Mouse (Mus musculus) adrenal gland, postnatal 36 days (tissue): Measurements from ENCODE around the gene Heca. TPM values are rescaled to one million over a fixed set of nuclear protein-coding genes. Genes with fewer than 3 reads are reported as not detected.
"Not testable (repeated sequence)": the region's sequence is repeated elsewhere in the genome, so short reads cannot be mapped to it uniquely, and the experiment has no call there.

Experiments used
- DNase-seq, 2 experiments: peaks; one replicate each; pipeline ENCODE4 v3.0.0; 2021; ENCODE audit warnings: mixed read lengths in 1 of 2
- total RNA-seq, 2 experiments: library from RNA; stranded (reverse); gene quantifications; 2 replicates each; pipeline ENCODE4 v1.2.3; 2021

Gene Heca
- total RNA-seq, 2 experiments from 2014 or later: 25.8 to 40.6 TPM

DNA sequence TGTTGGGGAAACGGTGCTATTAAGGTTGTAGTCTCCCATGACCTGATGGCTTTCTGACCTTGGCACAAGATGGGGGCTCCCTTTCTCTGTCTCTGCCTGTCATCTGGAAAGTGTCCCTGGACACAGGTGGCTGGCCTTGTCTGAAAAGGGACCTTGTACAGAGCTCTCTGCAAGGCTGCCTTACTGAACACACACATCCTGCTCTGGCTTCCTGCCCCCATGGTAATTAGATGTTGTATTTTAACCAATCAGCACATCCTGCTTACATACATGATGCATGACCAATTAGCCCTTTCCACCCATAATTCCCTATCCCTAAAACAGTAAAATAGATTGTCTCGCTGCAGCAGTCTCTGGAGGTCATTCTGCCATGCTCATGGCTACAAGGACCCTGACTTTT is 67.1 kb downstream of the Heca start:
- DNase-seq: peak; percentile 16 to 23

DNA sequence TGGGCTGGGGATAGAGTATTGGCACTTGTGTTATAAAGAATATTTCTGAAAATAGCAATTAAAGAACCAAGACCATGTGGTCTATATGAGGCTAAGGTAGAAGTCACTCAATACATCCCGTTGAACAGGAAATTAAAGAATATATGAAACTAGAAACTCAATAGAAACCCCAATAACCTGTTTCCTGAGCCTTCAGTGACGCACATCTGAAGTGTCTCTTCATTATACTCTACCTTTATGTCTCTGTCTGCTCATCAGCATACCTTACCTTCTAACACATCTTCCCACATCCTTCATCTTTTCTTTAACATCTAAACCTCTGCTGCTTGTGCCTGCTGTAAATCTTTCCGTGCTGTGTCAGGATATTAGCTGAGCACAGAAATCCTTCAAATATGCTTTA is 67.8 kb downstream of the Heca start:
- DNase-seq: no peak

DNA sequence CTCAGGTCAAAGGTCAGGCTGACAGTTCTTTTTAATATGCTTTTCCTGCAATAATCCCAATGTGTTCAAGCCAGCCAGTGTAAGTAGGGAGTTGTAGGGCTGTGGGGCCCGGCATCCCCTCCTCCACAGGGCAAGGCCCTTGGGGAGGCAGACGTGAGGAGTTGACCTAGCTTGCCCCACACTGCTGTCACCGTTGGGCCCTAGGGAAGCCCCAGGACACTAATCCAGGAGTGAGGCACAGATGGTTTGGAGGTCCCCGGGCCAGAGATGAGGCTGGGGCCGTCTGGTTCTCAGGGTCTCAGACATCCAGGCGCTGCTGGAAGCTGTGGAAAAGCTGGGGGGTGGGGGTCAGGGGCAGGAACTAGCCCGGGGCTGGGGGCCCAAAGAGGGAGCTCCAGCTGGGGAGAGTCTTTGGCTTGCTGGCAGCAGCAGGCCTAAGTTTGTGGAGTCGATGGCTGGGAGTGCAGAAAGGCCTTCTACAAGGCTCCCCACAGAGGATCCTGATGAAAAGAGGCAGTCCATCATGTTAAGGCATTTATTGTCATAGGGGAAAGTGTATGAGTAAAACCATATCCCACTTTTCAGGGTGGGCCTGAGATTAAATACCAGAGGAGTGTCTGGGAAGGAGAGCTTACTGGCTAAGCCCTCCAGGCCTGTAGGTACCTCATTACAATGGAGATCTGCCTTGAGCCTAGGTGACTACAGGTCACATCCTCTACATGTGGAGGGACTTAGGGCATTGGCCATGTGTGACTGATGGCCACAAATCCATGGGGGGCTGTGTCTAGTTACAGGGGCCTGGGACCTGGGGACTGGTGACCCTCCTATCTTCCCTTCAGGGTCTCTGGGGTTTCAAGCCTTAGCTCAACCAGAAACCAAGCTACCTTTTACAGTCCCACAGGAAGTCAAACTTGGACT is 69.6 kb downstream of the Heca start:
- DNase-seq: no peak

DNA sequence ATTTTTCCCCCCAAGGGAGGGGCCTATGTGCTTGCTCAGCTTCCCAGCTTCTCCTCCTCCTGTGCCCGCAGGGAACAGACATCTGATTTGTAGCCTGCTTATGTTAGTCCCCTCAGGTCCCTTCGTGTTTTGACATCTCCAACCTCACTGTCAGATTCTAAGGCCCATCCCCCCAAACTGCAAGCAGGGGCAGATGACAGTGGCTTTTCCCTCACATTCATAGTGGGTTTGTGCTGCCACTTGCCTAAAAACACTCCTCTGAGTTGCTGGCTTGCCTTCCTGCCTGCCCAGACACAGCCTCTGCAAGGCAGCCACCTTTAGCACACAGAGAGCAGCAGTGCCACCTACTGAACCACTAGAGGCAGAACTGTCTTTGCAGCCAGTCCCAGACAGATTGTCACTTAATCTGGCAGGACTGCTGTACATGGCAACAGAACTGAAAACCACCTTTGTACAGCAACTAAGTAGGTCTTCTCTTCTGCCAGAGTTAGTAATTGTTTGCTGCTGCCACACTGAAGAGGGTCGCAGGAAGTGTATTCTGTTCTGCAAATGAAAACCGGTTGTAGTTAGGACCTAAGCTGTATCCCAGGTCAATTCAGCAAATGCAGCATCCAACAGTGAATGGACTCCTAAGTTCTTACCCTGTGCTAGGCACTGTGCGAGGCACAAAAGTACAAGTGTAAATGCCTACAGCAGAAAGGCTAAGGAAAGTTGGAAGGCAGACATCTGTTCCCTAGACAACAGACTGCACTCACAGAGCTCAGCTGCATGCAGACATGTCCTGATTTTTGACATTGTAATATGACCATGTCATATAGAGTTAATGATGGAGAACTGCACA is 77.8 kb downstream of the Heca start:
- DNase-seq: peak; percentile 71 to 76

DNA sequence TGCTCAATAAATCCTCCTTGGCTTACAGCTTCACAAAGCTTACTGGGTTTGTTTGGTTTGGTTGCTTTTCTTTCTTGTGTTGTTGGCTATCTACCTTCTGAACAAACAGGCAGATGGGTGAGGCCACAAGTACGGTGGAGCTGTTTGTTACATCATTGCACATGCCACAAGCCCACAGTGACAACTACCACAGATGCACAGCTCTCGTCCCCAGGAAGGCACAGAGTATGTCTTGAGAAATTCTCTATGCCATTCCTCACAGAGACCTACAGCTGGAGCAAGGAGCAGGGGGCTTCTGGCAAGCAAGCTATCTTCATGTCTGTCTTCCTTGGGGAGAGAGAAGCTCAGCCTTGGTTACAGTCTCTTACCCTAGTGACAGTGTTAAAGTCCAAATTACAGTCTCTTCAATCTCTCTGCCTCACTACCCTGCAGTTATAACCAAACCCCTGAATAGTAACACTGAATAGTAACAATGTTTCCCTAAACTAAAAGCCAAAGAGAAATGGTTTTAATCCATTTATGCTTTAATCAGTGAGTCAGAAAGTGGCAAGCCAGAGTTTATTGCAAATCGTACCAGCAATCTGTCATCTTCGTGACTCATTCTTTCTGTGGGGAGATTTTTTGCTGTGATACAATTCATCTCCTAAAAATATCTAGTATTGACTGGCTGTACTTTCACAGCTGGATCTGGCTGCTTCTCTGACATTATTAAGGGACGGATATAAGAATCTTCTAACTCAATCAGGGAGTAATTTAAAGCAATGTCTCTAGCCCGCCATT is 87.0 kb downstream of the Heca start:
- DNase-seq: peak in 1 of 2 experiments; percentile 42

DNA sequence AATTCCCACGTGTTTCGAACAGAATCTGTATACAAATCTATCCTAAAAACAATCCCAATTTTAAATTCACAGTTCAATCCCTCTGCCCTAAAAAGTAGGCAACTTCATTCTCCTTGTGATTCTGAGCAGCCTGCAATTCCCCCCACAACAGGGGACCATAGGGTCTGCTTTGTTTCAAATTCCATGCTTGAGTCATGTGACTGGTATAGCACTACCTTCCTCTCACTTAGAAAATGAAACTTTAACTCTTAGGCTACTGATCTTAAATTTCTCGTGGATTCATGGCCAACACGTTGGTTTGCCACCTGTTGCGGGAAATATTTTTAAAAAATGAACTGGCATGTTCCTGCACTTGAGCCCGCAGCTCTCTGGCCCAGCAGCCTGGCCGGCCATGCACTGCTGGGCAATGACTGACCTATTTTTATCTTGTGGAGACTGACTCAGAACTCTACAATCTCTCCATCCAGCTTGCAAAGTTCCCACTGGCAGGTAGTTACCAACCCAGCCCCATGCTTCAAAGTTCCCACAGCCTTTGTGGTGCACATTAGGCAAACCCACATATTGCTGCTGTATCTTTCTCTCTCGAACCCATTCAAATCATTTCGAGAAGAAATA is 90.1 kb downstream of the Heca start:
- no peak for DNase-seq

DNA sequence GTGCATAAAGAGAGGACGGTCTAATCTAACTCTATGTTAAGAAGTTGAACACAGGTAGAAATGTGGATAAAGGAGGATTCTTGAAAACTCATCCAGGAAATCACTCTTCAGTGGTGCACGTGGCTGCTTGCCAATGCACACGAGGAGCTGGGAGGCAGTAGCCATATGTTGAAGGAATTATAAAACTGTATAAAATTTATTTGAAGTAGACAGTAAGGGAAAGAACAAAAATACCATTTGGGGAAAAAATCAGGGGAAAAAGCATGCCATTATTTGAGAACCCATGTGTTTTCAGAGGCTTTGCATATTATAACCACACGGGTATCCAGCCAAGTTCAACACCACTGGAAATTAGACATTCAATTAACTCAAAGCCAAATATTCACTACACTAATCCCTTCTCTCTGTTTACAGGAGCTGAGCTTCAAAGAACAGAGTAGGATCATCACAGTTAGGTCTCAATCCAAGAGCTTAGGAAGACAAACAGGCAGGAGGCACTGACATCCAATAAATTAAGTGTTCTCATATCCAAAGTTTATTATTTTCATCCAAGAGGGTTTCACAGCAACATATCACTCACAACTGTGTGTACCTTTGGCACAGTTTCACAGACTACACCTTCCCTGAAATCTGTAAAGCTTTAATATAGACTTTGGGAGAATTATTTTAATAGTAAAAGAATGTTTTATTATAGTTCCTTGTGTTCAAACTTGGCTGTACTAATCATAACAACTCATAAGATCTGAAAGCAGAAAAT is 102.9 kb downstream of the Heca start:
- DNase-seq: no peak

DNA sequence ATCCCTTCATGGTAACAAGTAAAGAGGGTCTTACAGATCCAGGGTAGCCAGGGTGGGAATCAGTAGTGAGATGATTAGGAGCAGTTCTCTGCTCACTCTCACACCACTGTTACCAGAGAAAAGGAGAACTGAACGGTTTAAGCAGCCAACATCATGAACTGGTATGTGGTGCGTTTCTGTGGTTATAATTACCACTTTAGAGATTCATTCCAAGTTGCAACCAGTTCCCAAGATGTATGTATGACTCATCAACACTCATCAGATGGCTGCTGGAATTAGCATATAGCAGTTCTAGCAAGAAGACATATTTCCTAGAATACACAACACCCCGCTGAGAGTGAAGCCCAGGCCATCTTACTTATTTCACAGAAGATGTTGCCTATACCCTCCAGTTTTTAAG is 105.8 kb downstream of the Heca start:
- no peak for DNase-seq

DNA sequence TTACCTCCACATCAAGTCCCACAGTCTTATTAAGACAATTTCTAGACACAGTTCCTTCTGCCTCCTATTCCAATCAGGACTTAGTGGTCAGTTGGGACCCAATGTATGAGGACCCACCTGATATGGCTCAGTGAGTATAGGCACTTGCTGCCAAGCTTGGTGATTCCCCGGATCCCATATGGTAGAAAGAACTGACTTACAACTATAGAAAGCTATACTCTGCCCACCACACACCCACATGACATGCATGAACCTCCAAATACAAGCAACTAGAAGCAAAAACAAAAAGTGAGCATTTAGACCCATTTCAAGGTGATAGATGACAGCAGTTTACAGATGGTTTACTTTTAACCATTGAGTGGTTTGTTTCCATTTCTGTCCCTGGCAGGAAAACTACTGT is 111.6 kb downstream of the Heca start:
- DNase-seq: no peak

DNA sequence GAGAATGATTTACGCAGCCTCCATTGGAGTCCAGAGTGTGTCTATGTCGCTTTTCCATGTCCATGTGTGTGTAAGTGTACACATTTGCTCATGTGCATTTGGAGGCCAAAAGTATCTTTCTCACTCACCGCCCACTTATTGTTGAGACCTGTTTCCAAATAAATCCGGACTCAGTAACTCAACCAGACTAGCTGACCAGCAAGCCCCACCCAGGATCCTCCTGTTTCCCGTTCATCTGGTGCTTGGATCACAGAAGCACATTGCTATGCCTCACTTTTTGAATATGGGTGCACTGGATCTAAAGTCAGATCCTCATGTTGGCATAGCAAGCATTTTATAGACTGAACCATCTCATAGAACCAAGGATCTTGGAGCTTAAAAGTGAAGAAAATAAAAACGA is 112.8 kb downstream of the Heca start:
- DNase-seq: no peak

DNA sequence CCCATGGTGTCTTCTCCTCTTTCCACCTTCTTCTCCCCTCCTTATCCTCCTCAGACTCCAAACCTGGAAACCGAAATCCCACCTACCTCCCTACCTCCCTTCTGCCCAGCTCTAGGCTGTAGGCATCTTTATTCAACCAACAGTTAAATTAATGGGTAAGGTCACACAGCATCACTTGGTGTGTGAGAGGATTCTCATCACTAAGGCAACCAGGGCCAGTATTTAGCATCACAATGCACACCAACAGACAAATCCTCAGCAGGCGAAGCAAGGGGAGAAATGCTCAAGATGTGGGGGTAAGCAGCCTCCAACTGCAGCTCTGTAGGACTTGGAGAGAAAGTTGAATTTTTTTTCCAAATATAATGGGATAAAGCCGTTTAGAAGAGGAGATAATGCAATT is 116.8 kb downstream of the Heca start:
- DNase-seq: no peak

DNA sequence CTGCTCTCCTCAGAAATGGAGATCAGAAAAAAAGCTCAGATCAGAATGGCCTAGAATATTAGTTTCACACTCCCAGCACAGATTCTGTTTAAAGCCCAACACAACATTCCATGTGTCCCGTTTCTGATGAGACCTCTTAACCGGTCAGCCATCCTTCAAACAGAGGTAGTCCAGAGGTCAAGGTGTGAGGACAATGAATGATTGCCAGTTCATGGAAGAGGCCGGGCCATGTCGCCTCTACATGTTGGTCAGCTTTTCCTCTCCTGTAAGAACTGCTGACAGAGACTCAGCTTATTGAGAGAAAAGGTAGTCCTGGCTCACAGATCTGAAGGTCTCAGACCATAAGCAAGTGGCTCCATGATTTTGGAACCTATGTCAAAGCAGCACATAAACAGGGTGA is 118.7 kb downstream of the Heca start:
- DNase-seq: no peak

DNA sequence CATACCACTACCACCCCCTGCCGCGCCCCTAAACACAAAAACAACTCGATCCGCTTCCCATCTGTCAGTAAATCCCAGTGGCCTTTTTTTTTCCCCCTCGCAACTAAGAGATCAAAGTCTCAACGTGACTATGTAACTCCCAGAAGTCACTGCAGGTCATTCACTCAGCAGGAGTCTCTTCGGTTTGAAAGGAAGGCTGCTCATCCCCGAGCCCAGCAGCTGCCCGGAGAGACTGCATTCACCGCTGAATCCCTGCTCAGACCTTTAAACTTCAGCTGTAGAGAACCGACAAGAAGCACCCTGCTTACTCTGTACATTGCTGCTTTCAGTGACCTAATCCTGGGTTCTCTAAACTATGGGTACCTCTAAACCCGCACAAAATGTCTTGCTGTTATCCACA is 120.5 kb downstream of the Heca start:
- DNase-seq: no peak

DNA sequence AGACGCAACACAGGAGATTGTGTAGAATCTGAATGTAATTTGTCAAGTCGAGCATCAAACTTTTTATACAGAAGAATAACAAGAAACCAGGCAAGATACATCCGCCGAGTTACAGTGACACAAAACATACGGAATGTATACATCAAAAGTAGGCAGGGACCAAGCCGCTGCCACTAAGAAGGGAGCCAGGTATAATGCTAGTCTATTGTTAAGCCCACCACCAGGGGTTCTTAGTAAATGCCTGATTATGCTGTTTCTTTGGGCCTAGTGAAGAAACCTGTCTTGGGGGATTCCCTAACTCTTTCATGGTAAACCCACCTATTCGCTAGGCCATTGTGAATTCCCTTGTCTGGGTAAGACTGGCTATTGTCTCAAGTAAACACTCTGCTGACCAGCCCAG is 127.4 kb downstream of the Heca start:
- DNase-seq: not testable (repeated sequence)

Other genes starting within 250 kb of the Heca start
- 100 to 1,000 TPM in 1 of 2 experiments, 10 to 100 TPM in 1; 49.3 to 106 TPM for gene Cited2, start 224.8 kb downstream of the Heca start, total RNA-seq
- under 1 TPM; 0.60 to 0.82 TPM for gene Txlnb, start 151.8 kb downstream of the Heca start, total RNA-seq
- gene Abracl, start 75.2 kb upstream of the Heca start, total RNA-seq: 10 to 100 TPM; 16.5 to 32.1 TPM
- gene Reps1, start 107.8 kb upstream of the Heca start, total RNA-seq: 10 to 100 TPM; 32.1 to 37.1 TPM